Mouse (Mus musculus): ENCODE results near the gene Fam20c. TPM values are rescaled to one million over a fixed set of nuclear protein-coding genes. Genes with fewer than 3 reads are reported as not detected.

The Fam20c gene
- 4.4 and 4.6 TPM in 2 replicates for polyA plus RNA-seq (2016; fragmentation: Nextera tagmentation; extraction: Ambion mirVana)

GRCm38 (mm10) chr5:138754303-138755120 is at the start of gene Fam20c:
TSS of gene Fam20c (plus strand) at chr5:138754514.
- no peaks in the 10 kb centered on the region for H3K36me3 ChIP-seq (replicated peaks)
- no peaks in the 10 kb centered on the region for H3K9me3 ChIP-seq
- H3K27ac ChIP-seq (replicated peaks) = peak within 1 kb of the TSS; percentile 77
- H3K4me3 ChIP-seq = peak within 1 kb of the TSS; percentile 68
- H3K27me3 ChIP-seq (replicated peaks; ENCODE audit: low read depth, poor library complexity, severe bottlenecking) = peaks cover 85% of the 10 kb centered on the region
- DNase-seq (ENCODE audit: low spot score) = peak; percentile 82
- peaks cover 43% of the 10 kb centered on the region for H3K4me1 ChIP-seq
- under 1% methylated on average over 98 of the region's 98 CpGs for WGBS

GRCm38 (mm10) chr5:138707367-138707766 is 46.9 kb upstream of the Fam20c start:
- Histone ChIP-seq H3K4me1 (no peaks in the 10 kb centered on the region), H3K9me3 (0 out of 2 replicates have a peak, but pooled peaks cover 2% of the 10 kb centered on the region), H3K36me3 (replicated peaks) (no peaks in the 10 kb centered on the region), H3K27ac (replicated peaks) (no peak overlapping the region), H3K27me3 (replicated peaks; ENCODE audit: low read depth, poor library complexity, severe bottlenecking) (no peaks in the 10 kb centered on the region), H3K4me3 (no peak overlapping the region)
- DNase-seq (ENCODE audit: low spot score) = no peak

DNA sequence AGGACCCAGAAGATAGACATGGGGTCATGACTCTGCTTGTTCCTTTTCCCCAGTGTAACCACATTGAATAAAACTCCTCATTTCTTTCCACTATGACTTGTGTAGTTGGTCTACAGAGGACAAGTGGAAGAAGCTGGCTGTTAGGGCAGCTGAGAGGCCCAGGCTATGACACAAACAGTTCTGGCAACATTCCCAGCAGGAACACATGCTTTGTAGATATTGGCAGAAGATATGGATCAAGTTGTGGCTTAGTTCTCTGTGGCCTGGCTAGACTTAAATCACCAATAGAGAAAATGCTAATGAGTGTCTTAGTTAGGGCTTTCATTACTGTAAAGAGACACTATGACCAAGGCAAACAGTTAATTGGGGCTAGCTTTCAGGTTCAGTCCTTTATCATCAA is 45.7 kb upstream of the Fam20c start:
- no peak for DNase-seq (ENCODE audit: low spot score)
- Histone ChIP-seq H3K4me1 (no peaks in the 10 kb centered on the region), H3K27me3 (replicated peaks; ENCODE audit: low read depth, poor library complexity, severe bottlenecking) (no peaks in the 10 kb centered on the region)

GRCm38 (mm10) chr5:138715561-138716095 is 38.7 kb upstream of the Fam20c start:
- peak; percentile 53 for DNase-seq (ENCODE audit: low spot score)
- H3K9me3 ChIP-seq = 0 out of 2 replicates have a peak, but pooled peaks cover 4% of the 10 kb centered on the region
- H3K27me3 ChIP-seq (replicated peaks; ENCODE audit: low read depth, poor library complexity, severe bottlenecking) = 0 out of 2 replicates have a peak, but pooled peaks cover 11% of the 10 kb centered on the region
- H3K27ac ChIP-seq (replicated peaks) = no peak overlapping the region
- peaks cover 16% of the 10 kb centered on the region for H3K4me1 ChIP-seq
- 19% methylated on average over 14 of the region's 14 CpGs for WGBS
- no peak overlapping the region for H3K4me3 ChIP-seq
- H3K36me3 ChIP-seq (replicated peaks) = no peaks in the 10 kb centered on the region

More for the DNA sequence above, 45.7 kb upstream of the Fam20c start:
- H3K9me3 ChIP-seq = 0 out of 2 replicates have a peak, but pooled peaks cover 4% of the 10 kb centered on the region
- H3K36me3 ChIP-seq (replicated peaks) = no peaks in the 10 kb centered on the region
- no peak overlapping the region for H3K4me3 ChIP-seq
- H3K27ac ChIP-seq (replicated peaks) = no peak overlapping the region

DNA sequence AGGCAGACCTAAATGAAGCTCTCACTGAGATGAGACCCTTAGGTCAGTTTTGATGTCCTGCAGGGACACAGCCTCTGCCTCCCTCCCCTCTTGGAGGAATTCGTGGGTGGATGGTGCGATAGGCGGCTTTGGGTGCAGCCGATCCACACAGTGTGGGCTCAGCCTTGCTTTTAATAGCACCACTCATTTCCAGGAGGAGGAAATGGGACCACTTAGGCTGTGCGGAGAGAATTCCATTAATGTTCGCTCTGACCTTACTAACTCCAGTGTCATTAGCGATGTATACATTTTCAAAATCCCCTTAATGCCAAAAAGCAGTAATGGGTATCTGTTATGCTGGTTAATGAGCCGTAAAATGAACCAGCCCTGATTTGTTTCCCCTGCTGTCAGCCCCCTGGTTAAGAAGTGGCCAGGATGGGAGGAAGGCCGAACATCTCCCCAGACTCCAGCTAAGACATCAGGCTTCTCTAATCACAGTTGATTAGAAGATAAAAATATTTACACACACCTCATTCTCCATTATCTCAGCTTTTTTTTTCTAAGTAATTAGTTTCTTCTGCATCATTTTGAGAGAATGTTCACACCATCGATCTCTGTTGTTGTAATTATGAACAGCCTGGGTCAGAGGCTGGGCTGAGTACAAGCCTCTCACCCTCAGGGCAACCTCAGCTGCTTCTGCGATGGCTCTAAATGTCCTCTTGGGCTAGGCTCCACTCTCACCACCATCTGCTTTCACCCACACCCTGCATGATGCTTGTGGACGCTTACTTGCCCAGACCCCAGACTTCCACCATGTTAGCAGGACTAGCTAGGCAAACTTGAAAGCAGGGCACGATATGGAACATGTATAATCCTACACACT is 33.8 kb upstream of the Fam20c start:
- Histone ChIP-seq H3K4me3 (no peak overlapping the region), H3K4me1 (peaks cover 18% of the 10 kb centered on the region), H3K27me3 (replicated peaks; ENCODE audit: low read depth, poor library complexity, severe bottlenecking) (peaks cover 21% of the 10 kb centered on the region; the same call in 1 of the 2 replicates), H3K36me3 (replicated peaks) (no peaks in the 10 kb centered on the region), H3K9me3 (no peaks in the 10 kb centered on the region), H3K27ac (replicated peaks) (no peak overlapping the region)
- 45% methylated on average over 13 of the region's 13 CpGs for WGBS
- no peak for DNase-seq (ENCODE audit: low spot score)

DNA sequence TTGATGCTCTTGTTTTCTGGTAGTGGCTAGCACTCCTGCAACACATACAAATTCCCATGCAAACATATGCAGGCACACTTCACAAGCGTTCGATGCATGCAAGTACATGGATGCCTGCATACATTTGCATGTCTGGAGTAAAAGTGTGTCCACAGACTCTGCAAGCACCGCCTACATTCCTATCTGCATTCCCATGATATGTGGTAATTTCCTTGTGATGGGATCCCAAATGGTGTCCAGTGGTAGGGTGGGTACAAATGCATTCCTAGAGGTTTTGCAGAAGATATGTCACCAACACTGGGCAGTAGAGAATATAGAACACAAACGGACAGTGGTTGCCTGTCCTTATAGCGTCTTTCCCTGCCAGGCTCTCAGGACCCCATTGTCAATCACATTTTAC is 29.9 kb upstream of the Fam20c start:
- no peaks in the 10 kb centered on the region for H3K36me3 ChIP-seq (replicated peaks)
- H3K4me1 ChIP-seq = peaks cover 10% of the 10 kb centered on the region
- H3K9me3 ChIP-seq = no peaks in the 10 kb centered on the region
- H3K27me3 ChIP-seq (replicated peaks; ENCODE audit: low read depth, poor library complexity, severe bottlenecking) = peaks cover 16% of the 10 kb centered on the region; the same call in 1 of the 2 replicates
- no peak overlapping the region for H3K4me3 ChIP-seq
- WGBS = 91% methylated on average over 5 of the region's 5 CpGs
- no peak overlapping the region for H3K27ac ChIP-seq (replicated peaks)
- no peak for DNase-seq (ENCODE audit: low spot score)

GRCm38 (mm10) chr5:138725151-138725550 is 29.2 kb upstream of the Fam20c start:
- Histone ChIP-seq H3K4me3 (no peak overlapping the region), H3K36me3 (replicated peaks) (no peaks in the 10 kb centered on the region), H3K9me3 (no peaks in the 10 kb centered on the region), H3K4me1 (peaks cover 9% of the 10 kb centered on the region), H3K27ac (replicated peaks) (no peak overlapping the region), H3K27me3 (replicated peaks; ENCODE audit: low read depth, poor library complexity, severe bottlenecking) (peaks cover 10% of the 10 kb centered on the region; the same call in 1 of the 2 replicates)
- WGBS = 73% methylated on average over 7 of the region's 7 CpGs
- no peak for DNase-seq (ENCODE audit: low spot score)

DNA sequence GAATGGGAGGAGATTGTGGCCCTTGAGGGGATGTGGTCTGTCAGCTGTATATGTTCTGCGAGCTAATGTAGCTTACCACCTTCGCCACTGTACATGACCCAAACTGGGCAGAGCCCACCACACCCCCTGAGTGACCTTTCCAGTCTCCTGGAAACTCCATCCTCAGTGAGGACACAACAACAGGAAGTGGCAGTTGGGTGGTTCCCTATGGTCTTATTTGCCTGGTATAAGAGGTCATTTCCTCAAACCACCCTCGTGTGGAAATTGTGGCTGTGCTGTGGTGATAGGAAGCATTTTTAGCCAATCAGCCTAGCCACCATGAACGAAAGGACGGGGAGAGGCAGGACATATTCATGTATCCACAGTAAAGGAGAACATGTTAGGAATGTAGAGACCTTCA is 23.5 kb upstream of the Fam20c start:
- Histone ChIP-seq H3K4me3 (no peak overlapping the region), H3K9me3 (no peaks in the 10 kb centered on the region), H3K36me3 (replicated peaks) (no peaks in the 10 kb centered on the region), H3K27me3 (replicated peaks; ENCODE audit: low read depth, poor library complexity, severe bottlenecking) (no peaks in the 10 kb centered on the region), H3K4me1 (no peaks in the 10 kb centered on the region), H3K27ac (replicated peaks) (no peak overlapping the region)
- DNase-seq (ENCODE audit: low spot score) = no peak
- 76% methylated on average over 5 of the region's 5 CpGs for WGBS

GRCm38 (mm10) chr5:138733317-138733899 is 20.9 kb upstream of the Fam20c start:
- DNase-seq (ENCODE audit: low spot score) = no peak
- Histone ChIP-seq H3K27ac (replicated peaks) (no peak overlapping the region), H3K4me1 (peaks cover 8% of the 10 kb centered on the region), H3K4me3 (no peak overlapping the region), H3K36me3 (replicated peaks) (no peaks in the 10 kb centered on the region), H3K9me3 (no peaks in the 10 kb centered on the region), H3K27me3 (replicated peaks; ENCODE audit: low read depth, poor library complexity, severe bottlenecking) (no peaks in the 10 kb centered on the region)
- 91% methylated on average over 11 of the region's 11 CpGs for WGBS

- no peaks in the 10 kb centered on the region for H3K36me3 ChIP-seq (replicated peaks)
- H3K4me3 ChIP-seq = no peak overlapping the region
- no peaks in the 10 kb centered on the region for H3K27me3 ChIP-seq (replicated peaks; ENCODE audit: low read depth, poor library complexity, severe bottlenecking)
- H3K4me1 ChIP-seq = peaks cover 8% of the 10 kb centered on the region
- no peaks in the 10 kb centered on the region for H3K9me3 ChIP-seq
- DNase-seq (ENCODE audit: low spot score) = no peak
- 89% methylated on average over 18 of the region's 18 CpGs for WGBS
- no peak overlapping the region for H3K27ac ChIP-seq (replicated peaks)
Measured at GRCm38 (mm10) chr5:138734018-138734417, 20.3 kb upstream of the Fam20c start.

- Histone ChIP-seq H3K9me3 (no peaks in the 10 kb centered on the region), H3K36me3 (replicated peaks) (no peaks in the 10 kb centered on the region), H3K4me1 (peaks cover 8% of the 10 kb centered on the region), H3K27me3 (replicated peaks; ENCODE audit: low read depth, poor library complexity, severe bottlenecking) (no peaks in the 10 kb centered on the region), H3K27ac (replicated peaks) (no peak overlapping the region), H3K4me3 (no peak overlapping the region)
- WGBS = 89% methylated on average over 8 of the region's 8 CpGs
- DNase-seq (ENCODE audit: low spot score) = no peak
Measured at GRCm38 (mm10) chr5:138735201-138735757, 19.0 kb upstream of the Fam20c start.

DNA sequence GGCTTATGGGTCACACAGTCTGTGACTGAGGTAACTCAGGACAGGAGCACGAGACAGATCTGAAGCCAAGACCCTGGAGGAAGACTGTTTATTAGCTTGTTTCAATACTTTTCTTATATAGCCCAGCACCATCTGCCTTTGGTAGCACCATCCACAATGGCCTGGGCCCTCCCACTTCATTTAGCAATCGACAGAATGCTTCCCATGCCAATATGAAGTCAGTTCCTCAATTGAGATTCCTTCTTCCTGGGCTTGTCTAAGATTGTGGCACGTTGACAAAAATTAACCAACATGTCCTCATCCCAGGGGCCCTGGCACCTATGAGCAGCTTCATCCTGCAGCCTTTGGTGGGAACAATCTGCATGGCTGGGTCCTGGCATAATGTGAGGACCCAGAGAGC is 14.2 kb upstream of the Fam20c start:
- Histone ChIP-seq H3K36me3 (replicated peaks) (no peaks in the 10 kb centered on the region), H3K27ac (replicated peaks) (no peak overlapping the region), H3K4me3 (no peak overlapping the region), H3K4me1 (peaks cover 8% of the 10 kb centered on the region), H3K9me3 (no peaks in the 10 kb centered on the region), H3K27me3 (replicated peaks; ENCODE audit: low read depth, poor library complexity, severe bottlenecking) (no peaks in the 10 kb centered on the region)
- 79% methylated on average over 3 of the region's 3 CpGs for WGBS
- no peak for DNase-seq (ENCODE audit: low spot score)

Measured in embryonic facial prominence, embryonic 10.5 days (tissue).